Mouse (Mus musculus): ENCODE results near the gene Snapc4.
"Not testable (repeated sequence)": the region's sequence is repeated elsewhere in the genome, so short reads cannot be mapped to it uniquely, and the experiment has no call there.

Gene Snapc4

DNA sequence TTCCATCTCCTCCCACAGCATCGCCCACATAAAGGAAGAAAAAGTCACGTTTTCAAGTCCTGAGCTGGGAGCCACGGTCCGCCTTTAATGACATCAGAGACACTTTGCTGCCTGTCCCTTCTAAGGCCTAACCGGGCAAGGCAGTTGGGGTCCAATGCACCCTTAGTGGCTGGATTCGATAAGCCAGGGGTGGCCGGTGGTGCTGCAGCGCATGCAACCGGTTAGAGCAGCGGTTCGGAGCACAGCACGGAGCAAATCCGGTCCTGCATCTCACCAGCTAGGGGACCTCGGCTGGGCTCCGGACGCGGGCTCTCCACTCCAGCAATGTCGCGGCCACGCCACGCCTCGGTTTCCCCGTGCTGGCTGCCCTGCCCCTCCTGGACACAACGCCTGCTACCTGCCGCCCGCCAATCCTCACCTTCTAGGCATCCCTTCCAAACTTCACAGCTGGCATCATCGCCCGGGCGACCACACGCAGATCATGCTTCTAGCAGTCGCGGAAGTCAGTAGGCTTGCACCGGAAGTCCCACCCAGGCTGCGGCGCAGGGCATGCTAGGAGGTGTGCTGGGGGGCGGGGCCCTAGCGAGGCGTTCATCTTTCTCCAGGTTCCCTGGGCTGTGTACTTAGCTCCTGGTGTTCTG, at the start of gene Snapc4:
TSS of gene Snapc4 (minus strand) at position 523 of the 641 bp plus-strand sequence.
- peak; percentile 85 for DNase-seq (ENCODE audit: low read depth, low spot score)

DNA sequence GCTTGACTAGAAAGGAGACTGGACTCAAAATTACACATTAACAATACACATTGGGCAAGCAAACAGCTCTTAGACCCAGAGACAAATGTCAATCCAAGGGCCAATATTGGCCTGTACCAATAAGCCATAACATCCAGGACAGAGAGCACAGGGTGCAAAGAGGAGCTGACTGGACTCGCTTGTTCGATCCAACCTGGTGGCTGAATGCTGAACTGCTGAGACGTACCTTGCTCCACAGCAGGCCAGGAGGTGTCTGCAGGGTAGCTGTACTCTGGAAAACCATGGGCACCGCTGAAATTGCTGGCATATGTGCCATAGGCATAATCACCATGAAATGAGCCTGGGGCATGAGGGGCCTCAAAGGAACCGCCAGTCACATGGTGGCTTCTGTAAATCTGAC, 49.4 kb upstream of the Snapc4 start:
- no peak for DNase-seq (ENCODE audit: low read depth, low spot score)

DNA sequence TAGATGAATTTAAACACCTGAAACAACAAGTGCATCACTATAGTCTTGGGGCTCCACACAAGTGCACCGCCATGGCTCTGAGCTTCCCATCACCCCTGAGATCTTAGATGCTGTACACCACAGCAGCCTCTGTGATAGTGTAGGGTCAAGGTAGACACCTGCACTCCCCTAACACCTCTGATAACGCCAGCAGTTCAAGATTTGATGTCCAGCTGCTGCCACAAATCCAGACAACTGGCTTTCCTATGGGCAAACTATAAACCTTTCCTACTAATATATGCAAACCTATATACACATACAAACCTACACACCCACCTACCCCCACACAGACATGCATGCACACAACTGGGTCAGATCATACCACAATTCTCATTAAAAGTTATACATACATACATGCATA, 44.1 kb upstream of the Snapc4 start:
- DNase-seq (ENCODE audit: low read depth, low spot score) = no peak

DNA sequence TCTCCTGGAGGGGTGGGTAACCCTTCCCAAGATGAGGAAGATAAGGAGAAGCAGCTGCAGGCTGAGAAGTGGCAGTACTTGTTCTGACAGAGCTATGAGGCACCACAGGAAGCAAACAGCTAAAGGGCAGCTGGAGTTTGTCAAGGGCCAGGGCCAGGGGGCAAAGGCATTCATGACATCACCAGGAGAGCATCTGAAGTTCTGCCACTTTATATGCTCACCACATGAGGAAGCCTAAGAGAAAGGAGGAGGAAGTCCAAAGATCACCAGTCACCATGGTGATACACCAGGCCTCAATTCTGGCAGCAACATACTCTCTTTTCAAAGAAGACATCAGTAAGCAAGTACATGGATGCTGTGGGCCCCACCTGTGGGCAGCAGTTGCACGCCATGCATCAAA, 42.6 kb upstream of the Snapc4 start:
- no peak for DNase-seq (ENCODE audit: low read depth, low spot score)

DNA sequence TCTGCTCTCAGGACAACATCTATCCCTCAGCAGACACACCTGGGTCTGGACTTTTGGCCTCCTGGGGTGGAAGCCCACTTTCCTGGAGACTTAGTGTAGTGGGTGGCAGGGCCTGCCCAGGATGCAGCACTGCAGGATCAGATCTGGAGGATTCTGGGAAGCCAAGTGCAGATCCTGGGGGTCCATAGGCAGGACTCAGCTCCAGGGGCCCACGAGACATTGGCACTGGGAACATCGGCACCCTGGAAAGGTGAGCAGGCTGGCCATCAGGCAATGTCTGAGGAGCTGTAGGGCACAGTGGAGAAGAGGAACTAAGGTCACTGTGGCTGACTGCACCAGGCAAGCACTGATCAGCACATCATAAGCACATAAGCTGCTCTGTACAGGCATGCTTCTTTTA, 41.5 kb upstream of the Snapc4 start:
- no peak for DNase-seq (ENCODE audit: low read depth, low spot score)

DNA sequence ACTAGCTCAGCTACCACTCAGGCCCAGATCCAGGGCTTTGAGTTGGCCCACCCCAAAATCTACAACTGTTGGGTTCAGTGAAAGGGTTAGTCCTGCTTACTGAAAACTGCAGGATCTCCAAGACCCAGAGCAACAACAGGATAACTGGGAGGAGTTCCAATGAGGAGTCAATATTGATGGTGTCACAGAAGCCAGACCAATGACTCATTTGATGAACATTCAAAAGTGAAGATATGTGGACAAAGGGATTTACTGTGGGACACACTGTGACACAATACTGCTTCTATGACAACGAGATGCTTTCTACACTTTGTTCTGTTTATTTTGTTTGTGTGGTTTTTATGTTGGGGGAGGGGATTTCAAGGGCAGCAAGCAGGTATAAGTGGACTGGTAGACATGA, 37.7 kb upstream of the Snapc4 start:
- no peak for DNase-seq (ENCODE audit: low read depth, low spot score)

DNA sequence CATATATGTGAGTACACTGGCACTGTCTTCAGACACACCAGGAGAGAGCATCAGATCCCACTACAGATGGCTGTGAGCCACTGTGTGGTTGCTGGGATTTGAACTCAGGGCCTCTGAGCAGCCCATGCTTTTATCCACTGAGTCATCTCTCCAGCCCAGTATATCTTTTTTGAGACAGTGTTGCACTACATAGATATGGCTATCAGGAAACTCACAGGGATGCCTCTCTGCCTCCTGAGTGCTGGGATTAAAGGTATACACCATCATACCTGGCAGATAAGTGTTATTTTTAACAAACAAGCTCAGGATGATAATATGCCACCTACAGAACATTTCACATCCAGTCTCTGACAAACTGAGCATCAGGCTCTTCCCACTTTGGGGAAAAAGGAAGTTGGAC, 36.6 kb upstream of the Snapc4 start:
- DNase-seq (ENCODE audit: low read depth, low spot score) = no peak

DNA sequence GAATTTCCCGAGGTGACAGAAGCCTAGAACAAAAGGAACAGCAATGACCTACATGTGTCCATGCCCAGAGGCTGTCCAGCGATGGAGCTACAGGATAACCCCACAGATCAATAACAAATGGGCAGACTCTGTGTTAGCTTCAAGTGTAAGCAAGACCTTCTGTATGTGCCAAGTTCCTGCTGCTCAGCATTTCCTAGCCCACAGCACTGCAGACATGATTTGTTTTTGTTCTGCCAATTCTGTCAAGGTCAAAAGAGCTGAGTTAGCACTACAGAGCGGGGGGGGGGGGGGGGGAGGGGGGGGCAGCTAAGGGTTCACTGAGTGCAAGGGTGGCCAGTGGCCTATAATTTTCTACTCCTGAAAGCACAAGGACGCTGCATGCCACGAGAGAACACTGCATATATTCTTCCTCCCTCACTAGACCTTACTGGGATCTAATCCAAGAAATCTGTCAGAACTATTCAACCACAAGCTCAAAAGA, 30.5 kb upstream of the Snapc4 start:
- no peak for DNase-seq (ENCODE audit: low read depth, low spot score)

DNA sequence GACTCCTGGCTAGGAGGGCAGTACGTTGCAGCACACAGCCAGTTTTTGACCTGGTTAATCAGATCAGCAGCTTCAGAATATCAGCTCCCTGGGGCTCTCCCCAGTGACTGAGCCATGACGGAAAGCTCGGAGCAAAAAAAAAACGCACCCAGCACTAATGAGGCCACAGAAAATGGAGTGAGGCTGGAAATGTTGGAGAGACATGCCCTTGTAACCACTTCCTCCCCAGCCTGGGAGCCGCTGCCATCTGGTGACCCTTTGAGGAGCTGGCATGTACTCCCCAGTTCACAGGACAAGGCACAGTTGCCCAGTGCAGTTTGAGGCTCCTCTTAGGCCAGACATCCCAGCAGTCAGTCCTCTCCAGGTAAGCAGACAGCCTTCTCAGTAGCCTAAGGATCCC, 29.6 kb upstream of the Snapc4 start:
- no peak for DNase-seq (ENCODE audit: low read depth, low spot score)

DNA sequence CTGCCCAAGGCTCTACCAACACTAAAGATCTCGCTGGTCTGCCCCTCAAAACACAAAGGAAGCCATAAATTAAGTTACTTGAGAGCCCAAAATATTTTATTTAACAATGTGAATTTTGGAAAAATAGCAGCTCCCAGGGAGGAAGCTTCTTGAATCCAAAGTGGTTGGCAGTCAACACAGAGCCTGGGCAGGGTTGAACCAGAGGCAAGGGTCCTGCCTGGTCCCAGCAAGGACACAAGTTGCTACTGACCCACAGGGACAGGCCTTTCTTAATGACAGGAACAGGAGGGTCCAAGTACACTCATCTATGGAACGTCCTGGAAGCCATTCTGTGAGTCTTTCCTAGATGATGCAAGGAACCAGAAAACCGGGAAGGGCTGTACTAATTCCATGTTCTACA, 28.9 kb upstream of the Snapc4 start:
- DNase-seq (ENCODE audit: low read depth, low spot score) = no peak

DNA sequence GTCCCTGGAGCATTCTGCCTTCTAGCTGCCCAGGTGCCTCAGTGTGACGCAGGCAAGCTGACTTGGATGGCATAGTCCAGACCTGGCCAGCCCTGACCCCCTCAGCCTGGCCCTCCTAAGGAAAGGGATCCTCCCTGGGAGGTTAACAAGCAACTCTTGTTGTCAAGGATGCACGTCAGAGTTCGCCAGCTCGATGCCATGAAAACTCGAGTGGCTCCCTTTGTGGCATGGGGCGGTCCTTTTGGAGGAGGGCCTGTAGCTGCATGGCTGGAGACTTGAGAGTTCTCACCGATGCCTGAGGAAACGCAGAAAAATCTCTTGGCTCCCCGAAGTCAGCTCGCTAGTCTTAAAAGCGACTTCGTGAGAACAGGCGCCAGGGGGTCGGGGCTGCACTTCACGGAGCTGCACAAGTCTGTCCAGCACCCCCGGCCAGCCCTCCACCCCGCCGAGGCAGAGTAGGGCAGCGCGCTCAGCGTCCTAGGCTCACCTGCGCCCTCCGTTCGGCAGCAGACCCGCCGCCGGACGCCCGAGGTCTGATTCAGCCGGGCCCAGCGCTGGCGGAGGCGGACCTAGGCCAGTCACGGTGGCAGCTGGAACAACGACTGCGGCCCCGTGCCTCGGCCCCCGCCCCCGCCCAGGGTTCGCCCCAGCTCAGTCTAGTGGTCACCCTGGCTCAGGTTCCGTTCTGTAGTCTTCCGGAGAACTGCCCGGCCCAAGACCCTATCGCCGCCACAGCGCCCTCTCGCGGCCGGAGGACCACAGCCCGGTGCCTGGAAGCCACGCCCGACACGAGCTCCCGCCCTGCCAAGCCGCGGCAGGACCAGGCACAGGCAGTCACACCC, 28.3 kb upstream of the Snapc4 start, which contains the start of gene Inpp5e:
TSS of gene Inpp5e (minus strand) at position 689 of the 842 bp plus-strand sequence.
- peak; percentile 96 for DNase-seq (ENCODE audit: low read depth, low spot score)

DNA sequence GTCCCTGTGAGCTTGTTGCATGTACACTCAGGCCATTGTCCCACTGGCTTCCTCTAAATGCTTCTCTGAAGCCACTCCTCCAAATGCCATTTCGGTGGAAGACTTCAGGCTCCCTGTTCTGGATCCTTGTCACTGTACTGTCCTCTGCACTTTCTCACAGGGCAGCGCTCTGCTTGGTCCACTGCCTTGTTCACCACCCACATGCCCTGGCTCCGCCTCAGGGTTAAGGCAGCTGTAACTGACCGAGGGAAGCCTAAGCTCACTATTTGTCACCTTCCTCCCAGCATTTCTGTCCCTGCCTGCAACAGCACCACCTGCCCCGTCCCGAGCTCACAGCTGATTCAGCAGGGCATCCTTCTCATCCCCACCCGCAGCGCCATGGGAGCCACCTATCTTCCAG, 22.9 kb upstream of the Snapc4 start:
- no peak for DNase-seq (ENCODE audit: low read depth, low spot score)

DNA sequence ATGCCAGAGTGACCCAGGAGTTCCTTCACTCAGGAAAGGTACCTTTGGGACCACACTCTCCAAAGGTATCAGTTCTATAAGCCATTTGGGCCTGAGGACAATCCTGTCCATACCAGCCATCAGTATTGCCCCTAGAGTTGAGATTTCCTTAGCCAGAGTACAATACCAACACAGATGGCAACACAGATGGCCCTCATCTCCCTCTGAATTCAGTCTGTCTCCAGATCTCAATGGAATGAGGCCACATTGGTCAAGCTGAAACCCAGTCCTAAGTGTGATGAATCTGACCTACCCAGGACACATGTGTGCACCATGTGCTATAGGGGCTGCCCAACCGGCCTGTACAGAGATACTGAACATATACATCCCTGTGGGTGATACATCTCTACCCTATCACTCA, 21.8 kb upstream of the Snapc4 start:
- DNase-seq (ENCODE audit: low read depth, low spot score) = no peak

DNA sequence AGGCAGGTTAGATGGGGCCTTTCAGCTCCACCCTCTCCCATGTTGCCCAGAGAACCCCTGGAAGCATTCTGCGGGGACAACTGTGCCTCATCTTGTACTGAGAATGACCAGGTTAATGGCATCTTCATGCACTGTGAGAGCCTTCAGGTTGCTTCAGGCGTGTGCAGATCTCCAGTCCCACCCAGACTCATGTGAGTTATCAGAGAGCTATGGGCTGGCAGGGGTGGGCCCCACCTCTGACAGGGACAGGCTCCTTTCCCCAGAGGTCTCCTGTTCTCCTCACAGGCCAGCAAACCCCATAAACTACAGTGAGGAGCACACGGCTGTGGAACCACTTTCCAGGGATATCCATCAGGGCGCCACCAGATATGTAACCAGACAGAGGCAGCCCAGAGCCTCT, 20.6 kb upstream of the Snapc4 start:
- no peak for DNase-seq (ENCODE audit: low read depth, low spot score)

DNA sequence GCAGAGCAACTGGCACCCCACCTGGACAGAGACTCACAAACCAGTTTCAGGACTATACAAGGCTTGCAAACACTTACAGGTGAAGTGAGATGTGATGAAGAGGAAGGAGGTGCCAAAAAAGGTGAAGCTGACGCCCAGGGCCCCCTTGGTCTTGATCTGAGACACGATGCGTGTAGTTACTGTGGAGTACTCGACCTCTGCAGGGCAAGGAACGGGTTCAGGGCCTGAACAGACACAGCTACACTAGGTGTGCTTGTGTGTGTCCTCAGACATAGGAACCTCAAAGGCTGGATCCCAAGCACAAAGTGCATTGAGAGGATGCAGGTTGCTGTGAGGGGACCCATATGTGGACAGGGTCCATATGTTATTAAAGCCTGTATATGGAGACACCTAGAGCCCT, 19.8 kb upstream of the Snapc4 start:
- DNase-seq (ENCODE audit: low read depth, low spot score) = no peak

DNA sequence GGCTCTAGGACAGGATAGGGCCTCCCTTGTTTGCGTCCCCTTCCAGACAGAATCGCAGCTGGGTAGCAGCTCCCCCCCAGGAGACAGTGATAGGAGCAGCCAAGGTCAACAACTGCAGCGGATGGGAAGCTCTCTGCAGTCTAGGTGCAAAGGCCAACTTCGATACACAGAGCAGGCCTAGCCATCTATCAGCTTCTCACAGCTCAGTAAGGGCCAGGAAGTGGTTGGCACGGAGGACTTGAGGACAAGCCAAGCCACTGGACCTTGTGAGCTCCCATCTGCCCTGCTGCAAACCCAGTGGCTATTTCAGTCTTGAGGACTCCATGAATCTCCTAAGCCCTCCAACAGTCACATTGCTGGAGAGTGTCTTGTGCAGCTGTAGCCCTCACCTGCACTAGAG, 19.2 kb upstream of the Snapc4 start:
- no peak for DNase-seq (ENCODE audit: low read depth, low spot score)

DNA sequence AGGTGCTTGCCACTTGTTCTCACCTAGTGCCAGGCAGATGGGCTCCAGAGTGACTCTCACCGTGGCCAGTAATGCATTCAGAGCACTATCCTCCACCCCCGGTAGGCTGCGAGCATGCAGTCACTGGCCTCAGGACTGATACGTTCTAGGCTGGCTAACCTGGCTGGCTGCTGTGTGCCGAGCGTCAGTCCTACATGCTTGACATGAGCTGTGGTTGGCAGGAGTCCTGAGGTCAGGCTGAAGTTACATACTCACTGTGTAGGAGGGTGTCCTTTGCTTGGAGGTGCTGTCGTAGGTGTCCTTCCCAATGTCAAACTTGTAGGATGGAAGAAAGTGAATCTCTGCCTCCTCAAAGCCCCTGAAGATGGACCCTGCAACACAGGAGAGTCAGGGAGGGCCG, 18.5 kb upstream of the Snapc4 start:
- no peak for DNase-seq (ENCODE audit: low read depth, low spot score)

DNA sequence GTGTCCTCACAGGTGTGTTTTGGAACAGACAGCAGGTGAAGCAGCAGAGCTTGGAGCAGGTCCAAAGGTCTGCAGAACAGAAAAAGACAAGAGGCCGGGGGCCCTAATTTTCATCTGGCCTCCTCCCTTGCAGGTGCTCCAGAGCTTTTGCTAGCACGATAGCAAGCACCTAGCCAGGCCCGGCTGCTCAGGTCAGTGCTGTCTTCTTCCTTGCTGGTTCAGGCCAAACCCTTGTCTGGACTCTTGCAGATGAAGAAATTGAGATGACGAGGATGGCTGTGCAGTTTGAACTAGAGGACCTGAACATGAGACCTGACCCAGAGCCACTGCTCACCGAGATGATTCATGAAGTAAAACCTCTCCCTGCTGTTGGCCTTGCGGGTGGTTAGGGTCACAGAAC, 11.2 kb upstream of the Snapc4 start:
- no peak for DNase-seq (ENCODE audit: low read depth, low spot score)

DNA sequence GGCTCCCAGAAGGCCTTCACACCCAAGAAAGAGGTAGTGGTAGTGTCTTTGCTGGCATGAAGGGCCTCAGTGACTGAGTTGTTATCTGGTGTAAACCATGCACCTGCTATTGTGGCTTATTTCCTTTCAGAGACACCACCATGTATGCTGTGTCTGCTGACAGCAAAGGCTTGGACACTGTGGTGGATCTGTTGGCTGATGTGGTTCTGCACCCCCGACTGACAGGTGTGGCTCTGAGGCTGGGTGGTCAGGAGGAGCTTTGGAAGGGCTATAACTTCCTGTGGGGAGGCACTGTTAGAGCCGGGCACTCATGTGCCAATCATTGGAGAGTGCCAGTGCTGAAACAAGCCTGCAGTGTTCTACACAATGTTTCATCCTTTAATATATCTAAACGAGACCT, 10.5 kb upstream of the Snapc4 start:
- DNase-seq (ENCODE audit: low read depth, low spot score) = no peak

DNA sequence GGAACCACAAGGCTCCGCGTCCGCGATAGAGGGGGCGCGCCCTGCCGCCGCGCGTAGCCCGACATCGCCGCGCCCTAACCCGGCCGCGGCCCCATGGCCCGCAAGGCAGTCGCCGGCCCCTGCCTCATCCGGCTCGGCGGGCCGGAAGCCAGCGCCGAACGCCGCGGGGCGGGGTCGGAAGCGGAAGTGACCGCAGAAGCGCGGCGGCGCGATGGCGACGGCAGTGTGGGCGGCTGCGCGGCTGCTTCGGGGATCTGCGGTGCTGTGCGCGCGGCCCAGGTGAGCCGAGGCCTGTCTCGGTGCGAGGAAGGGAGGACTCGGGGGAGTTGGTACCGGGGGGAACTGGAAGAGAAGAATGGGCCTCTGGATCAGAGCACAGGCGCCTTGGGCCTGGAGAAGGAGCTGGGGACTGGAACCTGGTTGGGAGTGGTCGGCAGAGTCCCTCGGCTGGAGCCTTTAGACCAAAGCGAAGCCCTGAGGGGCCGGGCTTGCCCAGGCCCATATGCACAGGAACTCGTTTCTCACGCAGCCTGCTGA, 8.8 kb upstream of the Snapc4 start, which contains the start of the genes Entr1 and Pmpca:
TSS of gene Entr1 (minus strand) at position 163 of the 537 bp plus-strand sequence.
TSS of gene Pmpca (plus strand) at position 186 of the 537 bp plus-strand sequence.
- DNase-seq (ENCODE audit: low read depth, low spot score) = peak; percentile 86

DNA sequence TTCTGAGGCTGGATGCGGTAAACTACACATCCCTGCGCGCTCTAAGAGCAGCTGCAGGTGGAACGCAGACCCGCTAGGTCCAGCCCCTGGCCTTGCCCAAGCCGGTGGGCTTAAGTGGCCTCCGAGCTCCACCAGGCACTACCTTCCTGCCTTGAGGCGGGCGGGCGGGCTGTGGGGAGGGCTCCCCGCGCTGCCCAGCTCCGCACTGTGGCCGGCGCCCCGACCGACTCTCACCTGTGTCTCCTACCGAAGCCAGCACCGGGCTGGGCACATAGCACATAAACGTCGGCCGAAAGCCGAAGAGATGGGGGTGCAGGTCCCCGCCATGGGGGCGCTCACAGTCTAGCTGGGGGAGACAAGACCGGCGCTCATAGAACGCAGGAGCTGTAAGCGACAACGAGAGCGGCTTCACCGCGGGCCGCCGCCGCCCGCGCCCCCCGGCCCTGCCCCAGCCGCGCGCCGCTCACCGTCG, 8.3 kb upstream of the Snapc4 start:
- no peak for DNase-seq (ENCODE audit: low read depth, low spot score)

DNA sequence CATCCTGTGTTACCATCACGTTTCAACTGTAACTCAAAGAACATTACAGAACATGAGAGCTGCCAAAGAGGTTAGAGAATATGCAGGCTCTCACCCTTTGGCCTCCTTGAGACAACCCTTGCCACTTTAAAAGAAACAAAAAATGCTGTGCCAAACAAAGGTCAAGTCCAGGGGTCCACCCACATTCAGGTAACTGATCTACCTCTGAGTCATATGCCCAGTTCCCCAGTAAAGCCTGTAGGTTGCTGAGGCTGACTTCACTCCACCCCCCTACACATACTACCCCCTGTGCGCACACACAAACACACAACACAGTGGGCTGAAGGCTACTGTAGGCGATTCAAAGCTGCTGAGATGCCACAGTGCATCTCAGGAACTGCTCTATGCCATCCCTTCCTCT, 7.3 kb upstream of the Snapc4 start:
- DNase-seq (ENCODE audit: low read depth, low spot score) = no peak

DNA sequence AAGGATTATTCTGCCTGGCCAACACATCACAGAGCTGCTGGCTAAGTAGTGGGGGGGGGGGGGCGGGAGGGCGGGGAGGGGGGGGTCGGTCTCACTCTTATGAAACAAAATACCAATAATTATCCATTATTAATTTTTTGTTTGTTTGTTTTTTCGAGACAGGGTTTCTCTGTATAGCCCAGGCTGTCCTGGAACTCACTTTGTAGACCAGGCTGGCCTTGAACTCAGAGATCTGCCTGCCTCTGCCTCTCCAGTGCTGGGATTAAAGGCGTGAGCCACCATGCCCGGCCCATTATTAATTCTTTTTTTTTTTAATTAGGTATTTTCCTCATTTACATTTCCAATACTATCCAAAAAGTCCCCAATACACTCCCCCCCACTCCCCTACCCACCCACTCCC, 418 bp upstream of the Snapc4 start:
- not testable (repeated sequence) for DNase-seq (ENCODE audit: low read depth, low spot score)

Measured in mesoderm, embryonic 11.5 days (tissue).